Mouse (Mus musculus): ENCODE measurements at regions not wholly inside any gene's neighbourhood (a gene's known extent, or its start where the extent isn't known, plus 50 kb on each side); places are given as distances from the start of the nearest gene placed in this dataset.

GRCm38 (mm10) chr3:42661956-42662355, 919.5 kb downstream of the D3Ertd751e start:
- intact Hi-C loops (cut with DNase I), result no loop called here
- DNase-seq (ENCODE audit: low spot score in 2 of 2), result no peak

DNA sequence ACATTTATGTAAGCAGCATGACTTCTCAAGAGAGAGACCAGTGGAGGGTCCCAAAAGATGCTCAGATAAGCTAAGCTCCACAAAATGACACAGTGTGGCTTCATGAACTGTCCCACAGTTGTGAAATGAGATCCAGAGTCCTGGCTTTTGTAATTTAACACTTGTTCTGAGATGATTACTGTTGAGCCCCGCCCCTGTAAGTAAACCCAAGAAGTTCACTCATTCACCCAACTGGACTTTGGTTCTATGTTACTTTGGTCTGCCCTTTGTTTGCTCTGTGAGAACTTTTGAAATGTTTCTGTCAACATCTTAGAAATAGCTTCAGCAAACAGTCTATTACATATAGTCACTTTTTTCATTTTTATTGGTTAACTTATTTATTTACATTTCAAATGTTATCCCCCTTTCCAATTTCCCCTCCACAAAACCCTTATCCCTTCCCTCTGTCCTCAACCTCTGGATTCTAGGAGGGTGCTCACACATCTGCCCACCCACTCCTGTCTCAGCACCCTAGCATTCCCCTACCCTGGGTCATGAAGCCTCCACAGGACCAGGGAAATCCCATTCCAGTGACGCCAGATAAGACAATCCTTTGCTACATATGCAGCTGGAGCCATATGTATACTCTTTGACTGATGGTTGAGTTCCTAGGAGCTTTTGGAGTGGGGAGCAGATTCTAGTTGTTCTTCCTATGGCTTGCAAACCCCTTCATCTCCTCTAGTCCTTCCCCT, 934.4 kb downstream of the D3Ertd751e start:
- no peak for DNase-seq (ENCODE audit: low spot score in 2 of 2)
- intact Hi-C loops (cut with DNase I), result no loop called here

- no peak for DNase-seq (ENCODE audit: low spot score in 2 of 2)
- intact Hi-C loops (cut with DNase I), result no loop called here
These were observed 952.3 kb downstream of the D3Ertd751e start for GRCm38 (mm10) chr3:42694726-42695125.

GRCm38 (mm10) chr3:42738910-42739309, 996.5 kb downstream of the D3Ertd751e start:
- no peak for DNase-seq (ENCODE audit: low spot score in 2 of 2)
- intact Hi-C loops (cut with DNase I), result no loop called here

DNA sequence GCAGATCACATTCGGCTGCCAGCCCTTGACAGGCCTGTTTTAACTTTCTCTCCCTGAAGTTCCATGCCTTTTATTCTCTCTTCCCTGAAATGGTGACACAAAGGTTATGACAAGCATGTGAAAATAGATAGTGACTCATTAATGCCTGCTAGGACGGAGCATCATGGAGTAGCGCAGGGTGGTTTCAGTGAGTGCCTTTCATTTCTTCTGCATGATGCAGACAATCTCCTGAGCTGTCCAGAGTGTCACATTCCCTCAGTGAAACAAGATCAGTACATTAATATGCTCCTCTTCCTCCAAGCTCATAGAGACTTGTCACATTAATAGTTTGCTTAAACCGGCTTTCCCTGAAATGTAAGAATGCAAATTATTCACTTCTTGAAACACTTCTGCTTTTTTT, 1010.7 kb downstream of the D3Ertd751e start:
- DNase-seq (ENCODE audit: low spot score in 2 of 2), result no peak
- intact Hi-C loops (cut with DNase I), result no loop called here

GRCm38 (mm10) chr3:42757335-42757734, 1014.9 kb downstream of the D3Ertd751e start:
- DNase-seq (ENCODE audit: low spot score in 2 of 2), result no peak
- intact Hi-C loops (cut with DNase I), result no loop called here

DNA sequence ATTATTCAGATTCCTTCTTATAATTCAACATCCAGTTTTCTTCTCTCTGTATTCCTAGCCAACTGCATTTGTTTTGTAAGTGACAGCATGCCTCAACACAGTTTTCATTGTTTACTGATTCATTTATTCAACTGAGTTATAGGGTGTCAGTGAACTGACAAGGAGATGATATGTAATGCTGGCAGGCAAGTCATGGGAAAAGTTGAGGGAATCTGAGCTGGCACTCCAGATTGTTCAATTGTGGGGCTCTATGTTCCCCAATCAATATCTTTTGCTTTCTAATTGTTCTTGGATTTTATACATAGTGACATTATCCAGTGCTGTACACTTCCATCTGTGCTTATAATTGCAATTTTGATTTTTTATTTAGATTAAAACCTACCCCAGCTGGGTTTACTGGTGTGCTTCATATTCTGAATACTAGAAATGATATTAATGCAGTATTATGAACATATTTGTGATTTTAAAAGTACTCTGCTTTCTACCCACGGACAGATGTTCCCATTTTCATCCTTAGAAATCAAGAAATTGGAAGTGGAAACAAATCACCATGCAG, 1015.5 kb downstream of the D3Ertd751e start:
- DNase-seq (ENCODE audit: low spot score in 2 of 2), result no peak
- intact Hi-C loops (cut with DNase I), result no loop called here

GRCm38 (mm10) chr3:42762205-42762604, 1019.8 kb downstream of the D3Ertd751e start:
- DNase-seq (ENCODE audit: low spot score in 2 of 2), result no peak
- intact Hi-C loops (cut with DNase I), result no loop called here

GRCm38 (mm10) chr3:42783478-42783877, 1041.1 kb downstream of the D3Ertd751e start:
- intact Hi-C loops (cut with DNase I), result loop anchor here (5.0 kb wide), 2 partner anchors 89 to 651 kb away; no protein-coding TSS in a partner anchor
- peak in 1 of 2 experiments; percentile 28 for DNase-seq (ENCODE audit: low spot score in 2 of 2)

- intact Hi-C loops (cut with DNase I), result loop anchor here (2.0 to 5.0 kb wide), 3 partner anchors 88 to 652 kb away; no protein-coding TSS in a partner anchor
- peak in 1 of 2 experiments; percentile 66 for DNase-seq (ENCODE audit: low spot score in 2 of 2)
These were observed 1041.8 kb downstream of the D3Ertd751e start for GRCm38 (mm10) chr3:42784203-42784602.

DNA sequence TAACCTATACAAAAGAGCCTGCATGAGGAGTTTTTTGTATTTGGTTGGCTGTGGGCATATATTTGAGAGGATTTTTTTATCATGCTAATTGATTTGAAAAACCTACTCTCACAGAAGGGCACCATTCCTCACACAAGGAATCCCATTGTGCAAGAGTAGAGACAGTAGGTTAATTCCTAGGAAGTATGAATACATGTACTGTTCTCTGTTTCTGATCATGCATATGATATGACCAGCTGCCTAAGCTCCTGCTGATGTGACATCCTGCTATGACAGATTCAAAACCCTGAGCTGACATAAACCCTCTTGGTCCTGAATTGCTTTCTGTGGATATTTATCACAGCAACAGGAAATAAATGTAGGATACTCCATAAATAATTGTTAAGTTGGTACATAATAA, 1048.0 kb downstream of the D3Ertd751e start:
- no peak for DNase-seq (ENCODE audit: low spot score in 2 of 2)
- intact Hi-C loops (cut with DNase I), result no loop called here

DNA sequence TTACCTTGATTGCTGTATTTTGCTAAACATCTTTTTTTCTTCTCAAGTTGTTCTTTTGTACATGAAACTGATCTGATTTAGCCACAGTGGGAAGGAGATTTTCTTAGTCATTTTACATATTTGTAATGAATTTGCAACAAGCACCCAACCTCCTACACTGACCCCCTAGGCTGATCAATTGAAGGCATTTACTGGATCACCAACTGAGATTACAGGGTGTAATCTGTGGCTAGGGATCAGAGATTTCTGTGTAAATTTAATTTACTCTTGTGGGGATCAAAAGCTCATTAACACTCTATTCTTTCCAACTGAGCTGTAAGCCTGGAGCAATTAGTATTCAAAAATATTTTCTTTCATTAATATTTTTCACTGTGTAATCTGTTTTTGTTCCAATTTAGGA, 1049.5 kb downstream of the D3Ertd751e start:
- intact Hi-C loops (cut with DNase I), result no loop called here
- DNase-seq (ENCODE audit: low spot score in 2 of 2), result no peak

DNA sequence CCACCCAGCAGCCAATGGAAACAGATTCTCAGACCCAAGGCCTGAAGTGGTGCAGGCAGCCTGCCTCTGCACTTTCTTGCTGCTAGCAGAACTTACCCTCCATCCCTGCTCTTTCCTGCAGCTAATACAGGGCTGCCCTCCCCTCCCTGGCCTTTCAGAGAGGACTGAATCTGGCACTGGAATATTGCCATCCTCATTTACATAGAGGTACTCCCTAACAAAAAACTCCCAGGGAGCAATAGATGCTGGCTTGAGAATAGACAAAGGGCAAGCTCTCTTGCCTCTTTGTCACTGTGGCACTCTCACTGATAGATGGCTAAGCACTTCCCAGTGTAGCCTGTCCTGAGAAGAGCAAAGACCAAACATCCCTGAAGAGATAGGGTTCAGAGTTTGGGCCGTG, 1088.0 kb downstream of the D3Ertd751e start:
- intact Hi-C loops (cut with DNase I), result no loop called here
- no peak for DNase-seq (ENCODE audit: low spot score in 2 of 2)

GRCm38 (mm10) chr3:42867370-42867769, 1125.0 kb downstream of the D3Ertd751e start:
- no peak for DNase-seq (ENCODE audit: low spot score in 2 of 2)
- intact Hi-C loops (cut with DNase I), result no loop called here

DNA sequence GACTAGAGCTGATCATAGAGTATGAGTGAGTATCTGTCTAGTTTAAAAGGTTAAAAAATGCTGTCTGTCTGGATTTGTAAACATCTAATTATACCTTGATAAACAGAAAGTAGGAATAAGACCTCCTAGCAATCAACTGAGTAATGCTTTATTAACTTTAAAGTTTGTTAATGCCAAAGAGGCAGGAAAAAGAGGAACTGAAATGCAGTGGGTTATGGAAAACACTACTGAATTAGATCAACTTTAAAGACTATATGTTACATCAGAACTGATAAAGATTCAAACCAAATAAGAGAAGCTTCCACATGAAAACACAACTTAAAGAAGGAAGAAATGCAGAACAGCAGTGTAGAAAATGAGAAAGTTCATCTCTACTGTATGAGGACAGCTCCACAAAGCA, 1136.6 kb downstream of the D3Ertd751e start:
- DNase-seq (ENCODE audit: low spot score in 2 of 2), result no peak
- intact Hi-C loops (cut with DNase I), result no loop called here

DNA sequence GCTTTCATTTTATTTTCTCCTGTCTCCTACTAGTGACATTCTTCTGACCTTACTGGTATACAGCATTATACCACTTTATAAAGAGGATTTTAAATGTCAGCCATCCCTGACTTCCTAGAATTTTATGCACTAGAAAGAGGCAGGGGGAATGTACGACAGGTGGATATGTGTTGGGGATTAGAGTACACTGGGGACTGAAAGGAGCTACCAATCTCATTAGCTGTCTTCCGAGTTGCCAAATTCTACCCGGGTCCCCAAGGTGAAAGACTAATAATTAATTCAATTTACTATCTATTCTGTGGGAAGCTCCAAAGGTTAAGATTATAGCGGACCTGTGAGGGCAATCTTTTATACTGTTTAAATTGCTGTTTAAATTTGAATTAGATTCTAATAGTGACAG, 1142.1 kb downstream of the D3Ertd751e start:
- DNase-seq (ENCODE audit: low spot score in 2 of 2), result no peak
- intact Hi-C loops (cut with DNase I), result no loop called here

GRCm38 (mm10) chr3:42892016-42892699, 1149.7 kb downstream of the D3Ertd751e start:
- intact Hi-C loops (cut with DNase I), result no loop called here
- DNase-seq (ENCODE audit: low spot score in 2 of 2), result no peak

DNA sequence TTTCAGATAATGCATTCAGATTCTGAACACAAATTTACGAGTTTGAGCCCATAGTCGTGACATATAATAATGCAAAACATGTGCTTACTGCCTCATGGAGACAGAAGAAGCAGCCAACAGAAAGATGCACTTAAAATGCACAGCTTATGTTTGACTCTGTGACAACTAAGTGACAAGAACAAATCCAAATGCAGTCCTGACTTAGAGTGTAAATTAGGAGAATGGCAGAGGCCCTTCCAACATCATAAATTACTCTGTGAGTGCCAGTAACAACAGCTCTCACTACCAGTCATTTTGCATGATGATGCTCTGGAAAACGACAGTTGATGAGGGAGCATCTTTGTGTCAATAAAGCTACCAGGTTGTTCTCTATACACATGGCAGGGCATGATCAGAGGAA, 1153.4 kb downstream of the D3Ertd751e start:
- intact Hi-C loops (cut with DNase I), result no loop called here
- DNase-seq (ENCODE audit: low spot score in 2 of 2), result no peak

GRCm38 (mm10) chr3:42897936-42898335, 1155.5 kb downstream of the D3Ertd751e start:
- no peak for DNase-seq (ENCODE audit: low spot score in 2 of 2)
- intact Hi-C loops (cut with DNase I), result no loop called here

GRCm38 (mm10) chr3:42898934-42899333, 1156.5 kb downstream of the D3Ertd751e start:
- intact Hi-C loops (cut with DNase I), result no loop called here
- no peak for DNase-seq (ENCODE audit: low spot score in 2 of 2)

DNA sequence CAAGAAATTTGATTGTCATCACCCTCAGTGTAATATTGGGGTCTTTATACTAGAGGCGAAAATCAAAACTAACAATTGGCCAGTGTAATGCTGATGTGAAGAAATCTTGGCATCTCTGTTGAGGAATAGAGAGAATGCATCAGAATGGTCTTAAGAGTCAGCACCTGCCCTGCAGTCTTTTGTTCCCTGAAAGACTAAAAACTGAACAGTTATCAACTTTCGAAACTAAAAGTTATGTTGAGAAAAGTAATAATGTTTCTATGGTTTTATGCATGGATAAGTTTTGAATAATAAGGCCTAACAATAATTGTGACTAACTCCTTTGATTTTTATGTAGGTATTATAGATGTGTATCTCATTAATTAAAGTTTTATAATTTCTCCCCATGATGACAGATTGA, 1158.6 kb downstream of the D3Ertd751e start:
- DNase-seq (ENCODE audit: low spot score in 2 of 2), result no peak
- intact Hi-C loops (cut with DNase I), result loop anchor here (10.0 kb wide), 1 partner anchor 254 kb away; no protein-coding TSS in a partner anchor

Measured in left cerebral cortex, postnatal 25 days (tissue).